Mouse (Mus musculus): ENCODE results near the gene Gm12248. TPM values are rescaled to one million over a fixed set of nuclear protein-coding genes. Genes with fewer than 3 reads are reported as not detected.
"Not testable (repeated sequence)": the region's sequence is repeated elsewhere in the genome, so short reads cannot be mapped to it uniquely, and the experiment has no call there.

Gene Gm12248
- polyA plus RNA-seq, 1 experiment from 2014 or later = not detected

DNA sequence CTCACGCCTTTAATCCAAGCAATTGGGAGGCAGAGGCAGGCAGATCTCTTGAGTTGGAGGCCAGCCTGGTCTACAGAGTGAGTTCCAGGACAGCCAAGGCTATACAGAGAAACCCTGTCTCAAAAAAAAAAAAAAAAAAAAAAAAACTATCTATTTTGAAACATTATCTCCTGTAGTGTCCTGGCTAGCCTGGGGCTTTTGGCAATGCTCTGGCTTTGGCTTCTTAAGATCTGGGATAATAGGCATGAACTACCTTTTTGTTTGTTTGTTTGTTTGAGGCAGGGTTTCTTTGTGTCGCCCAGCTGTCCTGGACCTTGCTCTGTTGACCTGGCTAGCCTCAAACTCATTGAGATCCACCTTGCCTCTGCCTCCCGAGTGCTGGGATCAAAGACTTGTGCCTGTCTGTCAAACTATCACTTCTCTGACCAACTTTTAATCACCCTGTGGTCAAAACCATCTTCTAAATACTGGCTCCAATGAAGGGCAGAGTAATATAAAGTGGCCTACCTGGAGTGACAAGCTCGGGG, 8.3 kb upstream of the Gm12248 start:
- Histone ChIP-seq H3K27me3 (replicated peaks) (no peaks in the 10 kb centered on the region), H3K27ac (no peak overlapping the region), H3K4me1 (peaks cover 17% of the 10 kb centered on the region), H3K4me3 (replicated peaks) (no peak overlapping the region), H3K36me3 (no peaks in the 10 kb centered on the region), H3K4me2 (no peak overlapping the region), H3K9ac (no peak overlapping the region), H3K9me3 (no peaks in the 10 kb centered on the region)
- no peak for ATAC-seq (ENCODE audit: insufficient read depth, low FRiP score, low read depth)
- 76% methylated on average over 4 of the region's 4 CpGs for WGBS

DNA sequence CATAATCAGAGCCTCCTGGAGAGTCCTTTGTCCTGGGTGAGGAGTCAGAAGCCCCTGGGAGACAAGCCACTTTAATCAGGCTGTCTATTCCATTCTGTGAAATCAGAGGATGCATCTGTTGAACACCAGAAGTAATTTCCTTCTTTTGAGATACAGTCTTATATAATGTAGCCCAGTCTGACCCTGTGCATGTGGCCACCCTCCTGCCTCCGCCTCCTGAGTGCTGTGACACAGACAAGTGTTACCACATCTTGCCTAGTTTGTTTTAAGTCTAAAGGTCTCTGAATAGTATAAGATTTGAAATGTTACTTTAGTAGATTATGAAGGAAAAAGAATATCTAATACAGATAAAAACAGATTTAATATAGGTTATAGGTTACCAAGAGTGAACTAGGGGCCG, 7.1 kb upstream of the Gm12248 start:
- H3K4me3 ChIP-seq (replicated peaks) = no peak overlapping the region
- no peak overlapping the region for H3K4me2 ChIP-seq
- no peak for ATAC-seq (ENCODE audit: insufficient read depth, low FRiP score, low read depth)
- H3K27me3 ChIP-seq (replicated peaks) = no peaks in the 10 kb centered on the region
- 93% methylated on average over 2 of the region's 2 CpGs for WGBS
- H3K4me1 ChIP-seq = peaks cover 12% of the 10 kb centered on the region
- H3K9me3 ChIP-seq = no peaks in the 10 kb centered on the region
- no peaks in the 10 kb centered on the region for H3K36me3 ChIP-seq
- no peak overlapping the region for H3K27ac ChIP-seq
- H3K9ac ChIP-seq = no peak overlapping the region

DNA sequence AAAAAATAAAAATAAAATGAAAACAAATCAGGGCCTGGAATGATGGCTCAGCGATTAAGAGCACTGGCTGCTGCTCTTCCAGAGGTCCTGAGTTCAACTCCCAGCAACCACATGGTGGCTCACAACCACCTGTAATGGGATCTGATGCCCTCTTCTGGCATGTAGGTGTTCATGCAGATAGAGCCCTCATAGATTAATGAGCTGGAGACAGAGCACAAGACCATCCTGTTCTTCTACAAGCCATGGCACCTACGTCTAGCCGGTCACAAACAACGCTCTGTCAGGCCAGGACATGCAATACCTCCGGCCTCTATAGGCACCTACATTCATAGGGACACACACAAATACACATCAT, 5.4 kb upstream of the Gm12248 start:
- peak overlapping the region; percentile 79 for H3K4me2 ChIP-seq
- ATAC-seq (ENCODE audit: insufficient read depth, low FRiP score, low read depth); H3K9ac ChIP-seq; H3K4me1 ChIP-seq; H3K27me3 ChIP-seq (replicated peaks); H3K27ac ChIP-seq; H3K36me3 ChIP-seq; H3K9me3 ChIP-seq: not testable (repeated sequence)
- WGBS = 68% methylated on average over 5 of the region's 5 CpGs
- H3K4me3 ChIP-seq (replicated peaks) = peak overlapping the region; percentile 41; the same call in 1 of the 2 replicates

DNA sequence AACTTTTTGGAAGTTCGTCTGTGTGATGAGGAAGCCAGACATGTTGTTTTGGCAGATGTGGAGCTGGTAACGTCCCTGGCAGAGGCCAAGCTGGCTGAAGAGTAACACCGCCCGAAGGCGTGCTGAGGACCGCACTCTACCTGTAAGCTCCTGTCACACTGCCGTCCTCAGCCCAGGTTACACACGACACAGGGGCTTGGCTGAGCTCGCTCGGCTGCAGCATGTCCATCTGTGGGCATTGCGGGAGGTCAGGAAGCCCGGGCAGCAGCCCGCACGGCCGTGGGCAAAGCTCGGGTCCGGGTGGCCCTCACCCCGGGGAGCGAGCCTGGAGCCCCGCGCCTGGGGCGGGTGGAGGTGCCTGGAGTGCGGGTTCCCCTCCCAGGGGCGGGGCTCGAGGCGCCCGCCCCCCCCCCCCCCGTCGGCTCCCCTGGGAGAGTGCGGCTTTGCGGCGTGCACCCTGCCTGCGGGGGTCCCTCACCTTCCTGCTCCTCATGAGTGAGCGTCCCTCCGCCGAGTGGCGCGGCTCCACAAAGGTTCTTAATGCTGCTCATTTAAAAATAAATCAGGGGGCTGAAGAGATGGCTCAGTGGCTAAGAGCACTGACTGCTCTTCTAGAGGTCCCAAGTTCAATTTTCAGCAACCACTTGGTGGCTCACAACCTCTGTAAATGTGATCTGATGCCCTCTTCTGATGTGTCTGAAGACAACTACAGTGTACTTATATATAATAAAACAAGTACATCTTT, 4.9 kb upstream of the Gm12248 start:
- Histone ChIP-seq H3K9me3 (no peaks in the 10 kb centered on the region), H3K4me1 (peaks cover 7% of the 10 kb centered on the region), H3K4me3 (replicated peaks) (peak overlapping the region; percentile 41), H3K4me2 (peak overlapping the region; percentile 79), H3K27me3 (replicated peaks) (no peaks in the 10 kb centered on the region), H3K9ac (no peak overlapping the region), H3K36me3 (no peaks in the 10 kb centered on the region), H3K27ac (no peak overlapping the region)
- ATAC-seq (ENCODE audit: insufficient read depth, low FRiP score, low read depth) = no peak; the same call in 1 of the 2 replicates
- 2% methylated on average over 30 of the region's 38 CpGs for WGBS

DNA sequence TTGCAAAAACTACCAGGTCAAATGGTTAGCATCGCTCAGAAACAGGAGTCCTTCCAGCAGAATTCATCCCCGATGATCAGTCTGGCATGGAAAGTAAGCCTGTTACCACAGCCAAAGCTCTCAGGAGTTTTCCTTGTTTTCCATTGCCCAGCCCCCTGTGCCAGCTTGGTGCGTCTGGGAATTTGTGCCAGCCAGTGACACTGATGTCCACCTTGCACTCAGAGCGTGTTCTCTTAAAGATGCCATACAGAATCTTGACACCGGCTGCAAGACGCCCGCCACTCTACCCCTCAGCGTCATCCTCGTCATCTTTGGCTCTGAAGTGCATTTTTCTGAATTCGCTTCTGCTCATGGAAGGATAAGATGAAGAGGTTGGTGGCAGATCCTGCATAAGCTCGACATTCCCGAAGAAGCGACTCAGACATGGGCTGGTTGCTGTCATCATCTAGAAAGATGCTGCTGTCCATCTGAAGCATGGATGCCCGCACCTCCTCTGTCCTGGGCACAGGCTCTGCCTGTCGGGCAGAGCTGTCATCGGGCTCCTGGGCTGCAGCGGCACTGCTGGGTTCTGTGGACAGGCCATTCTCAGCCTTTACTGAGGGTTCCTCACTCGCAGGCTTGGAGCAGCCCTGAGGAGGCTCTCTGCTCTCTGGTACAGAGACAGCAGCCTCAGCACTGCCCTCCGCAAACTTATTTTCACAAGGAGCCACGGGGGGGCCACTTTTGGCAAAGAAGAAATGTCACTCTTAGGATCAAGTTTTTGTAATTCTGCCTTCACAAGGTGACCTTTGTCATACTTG, 4.1 kb upstream of the Gm12248 start:
- WGBS = 53% methylated on average over 20 of the region's 20 CpGs
- H3K9ac ChIP-seq = no peak overlapping the region
- H3K27me3 ChIP-seq (replicated peaks) = no peaks in the 10 kb centered on the region
- peak overlapping the region; percentile 79 for H3K4me2 ChIP-seq
- H3K4me3 ChIP-seq (replicated peaks) = peak overlapping the region; percentile 41
- H3K9me3 ChIP-seq = no peaks in the 10 kb centered on the region
- H3K36me3 ChIP-seq = no peaks in the 10 kb centered on the region
- peaks cover 10% of the 10 kb centered on the region for H3K4me1 ChIP-seq
- no peak for ATAC-seq (ENCODE audit: insufficient read depth, low FRiP score, low read depth)
- no peak overlapping the region for H3K27ac ChIP-seq

DNA sequence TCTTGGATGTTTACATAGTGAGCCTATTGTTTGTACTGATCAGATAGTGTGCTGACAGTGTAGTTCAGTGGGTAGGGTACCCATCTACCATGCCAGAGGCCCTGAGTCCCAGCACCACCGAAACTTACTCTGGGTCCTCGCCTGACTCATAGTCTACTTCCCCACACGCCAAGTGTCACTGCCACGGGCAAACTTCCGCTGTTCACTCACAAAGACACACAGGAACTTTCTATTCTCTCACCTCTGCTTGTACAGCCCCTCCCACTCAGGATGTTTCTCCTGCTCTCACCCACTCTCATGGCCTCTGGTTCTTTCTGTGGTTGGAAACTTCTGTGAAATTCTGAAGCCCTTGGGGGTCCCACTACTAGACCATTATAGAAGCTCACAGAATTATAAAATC, 3.2 kb upstream of the Gm12248 start:
- H3K4me2 ChIP-seq = no peak overlapping the region
- WGBS = 57% methylated on average over 5 of the region's 5 CpGs
- no peak for ATAC-seq (ENCODE audit: insufficient read depth, low FRiP score, low read depth)
- no peaks in the 10 kb centered on the region for H3K9me3 ChIP-seq
- H3K9ac ChIP-seq = no peak overlapping the region
- H3K4me3 ChIP-seq (replicated peaks) = no peak overlapping the region
- no peaks in the 10 kb centered on the region for H3K27me3 ChIP-seq (replicated peaks)
- H3K36me3 ChIP-seq = no peaks in the 10 kb centered on the region
- H3K27ac ChIP-seq = no peak overlapping the region
- peaks cover 10% of the 10 kb centered on the region for H3K4me1 ChIP-seq

DNA sequence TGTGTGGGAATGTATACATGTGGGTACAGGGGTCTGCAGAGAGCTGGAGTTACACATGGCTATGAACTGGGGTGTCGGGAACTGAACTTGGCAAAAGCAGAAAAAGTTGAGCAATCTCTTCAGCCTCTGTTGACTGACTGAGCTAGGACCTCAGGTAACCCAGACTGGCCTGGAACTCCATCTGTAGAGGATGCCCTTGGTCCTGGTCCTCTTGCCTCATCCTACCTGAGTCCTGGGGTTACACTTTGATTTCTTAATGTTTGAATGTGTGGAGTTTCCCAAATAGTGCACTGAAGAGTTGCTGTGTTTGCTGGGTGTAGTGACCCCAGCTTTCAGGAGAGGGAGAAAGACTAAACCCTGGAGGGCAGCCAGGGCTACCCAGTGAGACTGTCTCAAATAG, 2.6 kb upstream of the Gm12248 start:
- peaks cover 10% of the 10 kb centered on the region for H3K4me1 ChIP-seq
- no peak overlapping the region for H3K4me3 ChIP-seq (replicated peaks)
- H3K27me3 ChIP-seq (replicated peaks) = no peaks in the 10 kb centered on the region
- ATAC-seq (ENCODE audit: insufficient read depth, low FRiP score, low read depth) = no peak
- WGBS = 96% methylated on average over 1 of the region's 1 CpGs
- no peak overlapping the region for H3K4me2 ChIP-seq
- H3K36me3 ChIP-seq = no peaks in the 10 kb centered on the region
- H3K9ac ChIP-seq = no peak overlapping the region
- H3K9me3 ChIP-seq = no peaks in the 10 kb centered on the region
- no peak overlapping the region for H3K27ac ChIP-seq

DNA sequence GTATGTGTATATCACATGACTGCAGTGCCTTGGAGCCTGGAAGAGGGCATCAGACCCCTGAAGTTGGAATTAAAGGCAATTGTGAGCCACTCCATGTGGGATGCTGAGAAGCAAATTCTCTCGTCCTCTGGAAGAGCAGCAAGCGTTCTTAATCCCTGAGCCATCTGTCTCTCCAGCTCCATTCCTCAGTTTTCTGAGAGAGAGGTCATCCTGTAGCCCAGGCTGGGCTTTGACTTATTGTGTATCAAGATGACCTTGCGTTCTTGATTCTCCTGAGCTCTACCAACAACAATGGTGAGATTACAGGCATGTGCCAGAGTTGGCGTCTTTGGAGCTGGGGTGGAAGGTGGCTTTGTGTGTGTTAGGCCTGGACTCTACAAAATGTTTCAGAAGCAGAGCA, 1.8 kb upstream of the Gm12248 start:
- no peak for ATAC-seq (ENCODE audit: insufficient read depth, low FRiP score, low read depth)
- H3K4me2 ChIP-seq = no peak overlapping the region
- no peak overlapping the region for H3K9ac ChIP-seq
- H3K9me3 ChIP-seq = no peaks in the 10 kb centered on the region
- no peak overlapping the region for H3K27ac ChIP-seq
- H3K36me3 ChIP-seq = no peaks in the 10 kb centered on the region
- no peak overlapping the region for H3K4me3 ChIP-seq (replicated peaks)
- WGBS = 84% methylated on average over 4 of the region's 4 CpGs
- no peaks in the 10 kb centered on the region for H3K27me3 ChIP-seq (replicated peaks)
- peaks cover 10% of the 10 kb centered on the region for H3K4me1 ChIP-seq

DNA sequence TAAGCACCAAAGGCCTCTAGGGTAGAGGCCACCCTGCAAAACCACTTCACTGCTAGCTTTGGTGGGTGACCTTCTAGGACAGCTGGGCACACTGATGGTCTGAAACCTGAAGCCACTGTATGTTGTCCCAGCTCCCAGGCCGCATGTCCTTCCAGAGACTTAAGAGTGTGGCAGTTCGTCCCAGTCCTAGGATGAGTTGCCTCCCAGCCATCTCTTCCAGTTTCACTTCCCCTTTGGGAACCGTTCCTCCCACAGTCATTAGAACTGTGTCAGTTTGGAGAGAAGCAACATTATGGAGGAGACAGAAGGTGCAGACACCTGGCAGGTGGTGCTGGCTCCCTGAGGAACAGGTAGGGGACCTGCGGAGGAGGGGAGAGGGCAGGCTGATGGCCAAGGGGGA, 393 bp downstream of the Gm12248 start:
- H3K4me3 ChIP-seq (replicated peaks) = peak overlapping the region; percentile 20; the same call in 1 of the 2 replicates
- no peaks in the 10 kb centered on the region for H3K36me3 ChIP-seq
- H3K9me3 ChIP-seq = no peaks in the 10 kb centered on the region
- peak overlapping the region; percentile 48 for H3K4me2 ChIP-seq
- 36% methylated on average over 4 of the region's 4 CpGs for WGBS
- no peak overlapping the region for H3K9ac ChIP-seq
- no peaks in the 10 kb centered on the region for H3K27me3 ChIP-seq (replicated peaks)
- ATAC-seq (ENCODE audit: insufficient read depth, low FRiP score, low read depth) = no peak
- H3K4me1 ChIP-seq = peaks cover 8% of the 10 kb centered on the region
- H3K27ac ChIP-seq = no peak overlapping the region

DNA sequence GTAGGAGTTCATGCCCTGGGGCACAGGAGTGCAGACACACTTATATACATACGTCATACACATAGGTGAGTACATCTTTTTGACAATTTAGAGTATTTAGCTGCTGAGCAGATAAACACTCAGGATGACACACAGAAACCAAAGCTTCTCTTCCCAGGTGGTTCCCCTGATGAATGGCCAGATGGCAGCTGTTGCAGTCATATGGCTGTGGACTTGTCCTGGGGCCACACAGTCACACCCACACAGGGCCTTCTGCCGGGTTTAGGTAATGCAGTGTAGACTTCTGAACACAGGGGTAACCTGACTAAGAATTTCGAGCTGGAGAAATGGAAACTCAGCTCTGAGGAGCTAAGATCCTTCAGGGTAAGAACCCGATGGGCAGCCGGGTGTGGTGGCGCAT, 11.2 kb downstream of the Gm12248 start:
- Histone ChIP-seq H3K4me3 (replicated peaks) (no peak overlapping the region), H3K27me3 (replicated peaks) (no peaks in the 10 kb centered on the region), H3K9me3 (no peaks in the 10 kb centered on the region), H3K4me2 (no peak overlapping the region), H3K36me3 (no peaks in the 10 kb centered on the region), H3K9ac (no peak overlapping the region), H3K4me1 (no peaks in the 10 kb centered on the region), H3K27ac (no peak overlapping the region)
- no peak for ATAC-seq (ENCODE audit: insufficient read depth, low FRiP score, low read depth)
- 85% methylated on average over 6 of the region's 6 CpGs for WGBS

DNA sequence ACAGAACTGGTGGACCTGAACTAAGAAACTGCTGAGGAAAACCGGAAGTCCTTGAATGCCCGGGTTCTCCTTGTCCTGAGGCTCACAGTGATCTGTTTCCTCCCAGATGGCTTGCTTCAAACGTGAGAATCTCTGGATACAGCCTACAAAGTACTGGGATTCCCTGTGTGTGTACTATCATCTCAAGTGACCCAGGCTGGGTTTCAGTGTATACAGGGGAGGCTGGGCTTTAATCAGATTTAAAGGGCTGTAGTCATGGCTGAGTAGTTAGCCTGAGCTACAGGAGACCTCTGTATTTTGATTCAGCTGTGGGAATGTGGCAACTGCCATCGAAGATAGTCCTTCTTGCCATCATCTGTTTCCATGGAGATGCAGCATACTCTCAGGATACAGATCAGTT, 15.7 kb downstream of the Gm12248 start:
- no peak for ATAC-seq (ENCODE audit: insufficient read depth, low FRiP score, low read depth)

DNA sequence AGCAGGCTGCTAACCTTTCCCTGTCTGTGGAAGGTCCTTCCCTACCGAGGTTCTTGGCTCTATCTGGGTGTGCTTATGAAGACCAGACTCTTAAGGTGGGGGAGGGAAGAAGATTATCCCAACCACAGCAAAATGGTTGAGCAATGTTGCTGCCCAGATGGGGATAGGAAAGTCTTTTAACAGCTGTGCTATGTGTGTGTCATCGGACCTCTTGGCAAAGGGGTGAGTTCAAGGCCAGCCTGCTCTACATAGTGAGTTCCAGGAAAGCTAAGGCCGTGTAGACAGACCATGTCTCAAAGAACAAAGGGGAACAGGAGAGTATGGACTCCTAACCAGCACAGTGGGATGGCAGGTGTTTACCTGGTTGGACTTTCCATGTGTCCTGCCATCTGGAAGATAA, 20.0 kb downstream of the Gm12248 start:
- WGBS = 71% methylated on average over 3 of the region's 3 CpGs
- Histone ChIP-seq H3K27ac (no peak overlapping the region), H3K4me3 (replicated peaks) (no peak overlapping the region), H3K4me2 (no peak overlapping the region), H3K9ac (no peak overlapping the region), H3K4me1 (no peaks in the 10 kb centered on the region), H3K36me3 (no peaks in the 10 kb centered on the region), H3K9me3 (no peaks in the 10 kb centered on the region), H3K27me3 (replicated peaks) (no peaks in the 10 kb centered on the region)
- no peak for ATAC-seq (ENCODE audit: insufficient read depth, low FRiP score, low read depth)

More for the DNA sequence above, 15.7 kb downstream of the Gm12248 start:
- Histone ChIP-seq H3K9me3 (no peaks in the 10 kb centered on the region), H3K36me3 (no peaks in the 10 kb centered on the region), H3K27ac (no peak overlapping the region), H3K4me3 (replicated peaks) (no peak overlapping the region), H3K4me1 (no peaks in the 10 kb centered on the region), H3K9ac (no peak overlapping the region), H3K4me2 (no peak overlapping the region), H3K27me3 (replicated peaks) (no peaks in the 10 kb centered on the region)
- 69% methylated on average over 4 of the region's 4 CpGs for WGBS
